Mouse (Mus musculus) stomach, embryonic 16.5 days (tissue): ENCODE measurements around the gene Asdurf. TPM values are rescaled to one million over a fixed set of nuclear protein-coding genes. Genes with fewer than 3 reads are reported as not detected.
"Not testable (repeated sequence)": the region's sequence is repeated elsewhere in the genome, so short reads cannot be mapped to it uniquely, and the experiment has no call there.

Experiments used
- ATAC-seq: fragments of 200-750 bp; cut with Nextera tagmentation; 2 replicates; pipeline ENCODE4 v1.8.0; 2017; ENCODE audit warnings: moderate number of reproducible peaks, moderate TSS enrichment; ENCODE audit not compliant: insufficient read depth, low FRiP score
- H3K27ac ChIP-seq: fragments of 300-500 bp; sonication (generic); 2 replicates; pipeline ENCODE4 v1.5.1; 2014; ENCODE audit warnings: low read length
- H3K27me3 ChIP-seq: fragments of 300-500 bp; sonication (generic); 2 replicates; pipeline ENCODE4 v1.6.1; 2014; ENCODE audit warnings: low read length, control low read depth, mixed read lengths; ENCODE audit not compliant: control insufficient read depth, insufficient read depth
- H3K36me3 ChIP-seq: fragments of 300-500 bp; sonication (generic); 2 replicates; pipeline ENCODE4 v1.6.1; 2014; ENCODE audit warnings: low read length; ENCODE audit not compliant: control insufficient read depth, insufficient read depth
- H3K4me1 ChIP-seq: fragments of 300-500 bp; sonication (generic); 2 replicates; pipeline ENCODE4 v1.6.1; 2014; ENCODE audit warnings: low read length, control low read depth, mixed read lengths; ENCODE audit not compliant: control insufficient read depth, insufficient read depth
- H3K4me2 ChIP-seq: fragments of 300-500 bp; sonication (generic); 2 replicates; pipeline ENCODE4 v1.6.1; 2014; ENCODE audit warnings: low read depth, low read length, mixed read lengths
- H3K4me3 ChIP-seq: fragments of 300-500 bp; sonication (generic); replicated peaks from 2 replicates; pipeline ENCODE4 v1.5.1; 2014; ENCODE audit warnings: mild to moderate bottlenecking, low read length
- H3K9ac ChIP-seq: fragments of 300-500 bp; sonication (generic); 2 replicates; pipeline ENCODE4 v1.6.1; 2014; ENCODE audit warnings: low read length
- H3K9me3 ChIP-seq: fragments of 300-500 bp; sonication (generic); replicated peaks from 2 replicates; pipeline ENCODE4 v1.6.1; 2016; ENCODE audit warnings: low read length, control low read depth; ENCODE audit not compliant: control insufficient read depth
- WGBS: fragments of 180-500 bp; shearing (Covaris S2); extraction: QIAGEN DNeasy Blood & Tissue Kit; methylation state at CpG from one replicate; pipeline ENCODE4 v1.1.7; 2014; 5-methylcytosine and 5-hydroxymethylcytosine counted together
- polyA plus RNA-seq: library from polyadenylated mRNA; unstranded; fragments of >200 nt; fragmentation: Nextera tagmentation; extraction: Ambion mirVana; gene quantifications from 2 replicates; pipeline ENCODE4 v1.2.1, GENCODE M21; 2015

Asdurf gene
- polyA plus RNA-seq, result 2.0 TPM in 1 of 2 replicates, not detected in the other

GRCm38 (mm10) chr1:53352327-53353261 is at the start of gene Asdurf, which contains the start of the genes Gm28551 and Asnsd1:
TSS of gene Asdurf (minus strand) at chr1:53352619.
TSS of gene Gm28551 (minus strand) at chr1:53352667.
TSS of gene Asnsd1 (minus strand) at chr1:53352752.
- peak; percentile 100 for ATAC-seq
- Histone ChIP-seq H3K4me2 (peak within 1 kb of the TSS; percentile 58), H3K36me3 (peaks cover 14% of the 10 kb centered on the region), H3K27me3 (no peaks in the 10 kb centered on the region), H3K27ac (peak within 1 kb of the TSS; percentile 86), H3K9me3 (no peaks in the 10 kb centered on the region), H3K4me1 (peaks cover 5% of the 10 kb centered on the region; the same call in 1 of the 2 replicates), H3K4me3 (peak within 1 kb of the TSS; percentile 92), H3K9ac (peak within 1 kb of the TSS; percentile 97)
- WGBS, result 0% methylated on average over 42 of the region's 44 CpGs

- not testable (repeated sequence) for H3K36me3 ChIP-seq, ATAC-seq, H3K4me3 ChIP-seq, H3K9ac ChIP-seq, H3K27me3 ChIP-seq, H3K27ac ChIP-seq, H3K9me3 ChIP-seq, H3K4me1 ChIP-seq
- 28% methylated on average over 21 of the region's 21 CpGs for WGBS
- peak overlapping the region; percentile 32; the same call in 1 of the 2 replicates for H3K4me2 ChIP-seq
These were observed 41.7 kb upstream of the Asdurf start for GRCm38 (mm10) chr1:53393936-53394760.

- no peak for ATAC-seq
- Histone ChIP-seq H3K4me2 (no peak overlapping the region), H3K27ac (no peak overlapping the region), H3K27me3 (no peaks in the 10 kb centered on the region), H3K9ac (no peak overlapping the region), H3K9me3 (peaks cover 3% of the 10 kb centered on the region; the same call in 1 of the 2 replicates), H3K4me3 (no peak overlapping the region), H3K36me3 (no peaks in the 10 kb centered on the region), H3K4me1 (no peaks in the 10 kb centered on the region)
- WGBS, result 90% methylated on average over 13 of the region's 14 CpGs
These were observed 36.3 kb upstream of the Asdurf start for GRCm38 (mm10) chr1:53388762-53389161.

GRCm38 (mm10) chr1:53384085-53384688 is 31.8 kb upstream of the Asdurf start:
- Histone ChIP-seq H3K4me3 (no peak overlapping the region), H3K9ac (no peak overlapping the region), H3K27me3 (no peaks in the 10 kb centered on the region), H3K4me2 (no peak overlapping the region), H3K4me1 (no peaks in the 10 kb centered on the region), H3K36me3 (no peaks in the 10 kb centered on the region), H3K27ac (no peak overlapping the region), H3K9me3 (no peaks in the 10 kb centered on the region)
- ATAC-seq, result no peak
- WGBS, result 67% methylated on average over 6 of the region's 6 CpGs

GRCm38 (mm10) chr1:53377731-53378130 is 25.3 kb upstream of the Asdurf start:
- H3K36me3 ChIP-seq, result no peaks in the 10 kb centered on the region
- H3K4me3 ChIP-seq, result no peak overlapping the region
- H3K4me1 ChIP-seq, result no peaks in the 10 kb centered on the region
- no peaks in the 10 kb centered on the region for H3K27me3 ChIP-seq
- no peak overlapping the region for H3K9ac ChIP-seq
- no peak for ATAC-seq
- WGBS, result 68% methylated on average over 3 of the region's 3 CpGs
- no peaks in the 10 kb centered on the region for H3K9me3 ChIP-seq
- no peak overlapping the region for H3K4me2 ChIP-seq
- no peak overlapping the region for H3K27ac ChIP-seq

GRCm38 (mm10) chr1:53375965-53376364 is 23.5 kb upstream of the Asdurf start:
- ATAC-seq, H3K4me3 ChIP-seq: not testable (repeated sequence)

GRCm38 (mm10) chr1:53358988-53359387 is 6.6 kb upstream of the Asdurf start:
- Histone ChIP-seq H3K27ac (no peak overlapping the region), H3K27me3 (no peaks in the 10 kb centered on the region), H3K36me3 (no peaks in the 10 kb centered on the region), H3K4me3 (no peak overlapping the region), H3K4me1 (no peaks in the 10 kb centered on the region), H3K4me2 (no peak overlapping the region), H3K9ac (no peak overlapping the region), H3K9me3 (no peaks in the 10 kb centered on the region)
- no peak for ATAC-seq

More at GRCm38 (mm10) chr1:53375965-53376364, 23.5 kb upstream of the Asdurf start:
- H3K9me3 ChIP-seq, H3K27me3 ChIP-seq, H3K4me2 ChIP-seq, H3K9ac ChIP-seq, H3K27ac ChIP-seq, H3K4me1 ChIP-seq, H3K36me3 ChIP-seq: not testable (repeated sequence)
- 62% methylated on average over 2 of the region's 2 CpGs for WGBS

GRCm38 (mm10) chr1:53341071-53341470 is 11.3 kb downstream of the Asdurf start:
- WGBS, result 96% methylated on average over 2 of the region's 2 CpGs
- H3K9ac ChIP-seq, result no peak overlapping the region

More at GRCm38 (mm10) chr1:53341071-53341470, 11.3 kb downstream of the Asdurf start:
- H3K4me2 ChIP-seq, result no peak overlapping the region
- peaks cover 8% of the 10 kb centered on the region for H3K9me3 ChIP-seq
- no peak for ATAC-seq
- peaks cover 28% of the 10 kb centered on the region for H3K36me3 ChIP-seq
- H3K27ac ChIP-seq, result no peak overlapping the region
- H3K4me3 ChIP-seq, result no peak overlapping the region
- H3K4me1 ChIP-seq, result no peaks in the 10 kb centered on the region
- H3K27me3 ChIP-seq, result no peaks in the 10 kb centered on the region
